Mouse (Mus musculus): ENCODE measurements around the gene Ntng2.

Ntng2 gene

GRCm38 (mm10) chr2:29249852-29250251 lies 3.0 kb downstream of the Ntng2 start:
- Histone ChIP-seq H3K36me3 (ENCODE audit: control insufficient read depth, insufficient read depth, low read length, poor library complexity, severe bottlenecking) (no peaks in the 10 kb centered on the region), H3K27me3 (ENCODE audit: control insufficient read depth, insufficient read depth, low read length, poor library complexity, severe bottlenecking) (peaks cover 2% of the 10 kb centered on the region; the same call in 1 of the 2 replicates)
- DNase-seq (ENCODE audit: low read depth, low spot score) = no peak

GRCm38 (mm10) chr2:29248551-29248950 lies 4.3 kb downstream of the Ntng2 start:
- H3K27me3 ChIP-seq (ENCODE audit: control insufficient read depth, insufficient read depth, low read length, poor library complexity, severe bottlenecking) = peaks cover 2% of the 10 kb centered on the region; the same call in 1 of the 2 replicates
- H3K36me3 ChIP-seq (ENCODE audit: control insufficient read depth, insufficient read depth, low read length, poor library complexity, severe bottlenecking) = no peaks in the 10 kb centered on the region
- no peak for DNase-seq (ENCODE audit: low read depth, low spot score)

GRCm38 (mm10) chr2:29247386-29247785 lies 5.4 kb downstream of the Ntng2 start:
- H3K36me3 ChIP-seq (ENCODE audit: control insufficient read depth, insufficient read depth, low read length, poor library complexity, severe bottlenecking) = no peaks in the 10 kb centered on the region
- H3K27me3 ChIP-seq (ENCODE audit: control insufficient read depth, insufficient read depth, low read length, poor library complexity, severe bottlenecking) = peaks cover 2% of the 10 kb centered on the region; the same call in 1 of the 2 replicates
- DNase-seq (ENCODE audit: low read depth, low spot score) = no peak

GRCm38 (mm10) chr2:29246891-29247290 lies 5.9 kb downstream of the Ntng2 start:
- Histone ChIP-seq H3K27me3 (ENCODE audit: control insufficient read depth, insufficient read depth, low read length, poor library complexity, severe bottlenecking) (peaks cover 2% of the 10 kb centered on the region; the same call in 1 of the 2 replicates), H3K36me3 (ENCODE audit: control insufficient read depth, insufficient read depth, low read length, poor library complexity, severe bottlenecking) (no peaks in the 10 kb centered on the region)
- no peak for DNase-seq (ENCODE audit: low read depth, low spot score)

GRCm38 (mm10) chr2:29246275-29246674 lies 6.5 kb downstream of the Ntng2 start:
- Histone ChIP-seq H3K27me3 (ENCODE audit: control insufficient read depth, insufficient read depth, low read length, poor library complexity, severe bottlenecking) (peaks cover 1% of the 10 kb centered on the region; the same call in 1 of the 2 replicates), H3K36me3 (ENCODE audit: control insufficient read depth, insufficient read depth, low read length, poor library complexity, severe bottlenecking) (no peaks in the 10 kb centered on the region)
- no peak for DNase-seq (ENCODE audit: low read depth, low spot score)

GRCm38 (mm10) chr2:29245341-29245779 lies 7.4 kb downstream of the Ntng2 start:
- Histone ChIP-seq H3K27me3 (ENCODE audit: control insufficient read depth, insufficient read depth, low read length, poor library complexity, severe bottlenecking) (no peaks in the 10 kb centered on the region), H3K36me3 (ENCODE audit: control insufficient read depth, insufficient read depth, low read length, poor library complexity, severe bottlenecking) (no peaks in the 10 kb centered on the region)
- DNase-seq (ENCODE audit: low read depth, low spot score) = peak; percentile 22

- no peak for DNase-seq (ENCODE audit: low read depth, low spot score)
- no peaks in the 10 kb centered on the region for H3K27me3 ChIP-seq (ENCODE audit: control insufficient read depth, insufficient read depth, low read length, poor library complexity, severe bottlenecking)
- H3K36me3 ChIP-seq (ENCODE audit: control insufficient read depth, insufficient read depth, low read length, poor library complexity, severe bottlenecking) = no peaks in the 10 kb centered on the region
Observed at GRCm38 (mm10) chr2:29239329-29239728, 13.5 kb downstream of the Ntng2 start.

GRCm38 (mm10) chr2:29237623-29238022 lies 15.2 kb downstream of the Ntng2 start:
- peak; percentile 60 for DNase-seq (ENCODE audit: low read depth, low spot score)
- Histone ChIP-seq H3K36me3 (ENCODE audit: control insufficient read depth, insufficient read depth, low read length, poor library complexity, severe bottlenecking) (no peaks in the 10 kb centered on the region), H3K27me3 (ENCODE audit: control insufficient read depth, insufficient read depth, low read length, poor library complexity, severe bottlenecking) (no peaks in the 10 kb centered on the region)

GRCm38 (mm10) chr2:29235811-29236210 lies 17.0 kb downstream of the Ntng2 start:
- no peaks in the 10 kb centered on the region for H3K36me3 ChIP-seq (ENCODE audit: control insufficient read depth, insufficient read depth, low read length, poor library complexity, severe bottlenecking)

GRCm38 (mm10) chr2:29235026-29235425 lies 17.8 kb downstream of the Ntng2 start:
- Histone ChIP-seq H3K27me3 (ENCODE audit: control insufficient read depth, insufficient read depth, low read length, poor library complexity, severe bottlenecking) (no peaks in the 10 kb centered on the region), H3K36me3 (ENCODE audit: control insufficient read depth, insufficient read depth, low read length, poor library complexity, severe bottlenecking) (no peaks in the 10 kb centered on the region)
- no peak for DNase-seq (ENCODE audit: low read depth, low spot score)

More at GRCm38 (mm10) chr2:29235811-29236210, 17.0 kb downstream of the Ntng2 start:
- no peaks in the 10 kb centered on the region for H3K27me3 ChIP-seq (ENCODE audit: control insufficient read depth, insufficient read depth, low read length, poor library complexity, severe bottlenecking)
- DNase-seq (ENCODE audit: low read depth, low spot score) = no peak

- no peaks in the 10 kb centered on the region for H3K36me3 ChIP-seq (ENCODE audit: control insufficient read depth, insufficient read depth, low read length, poor library complexity, severe bottlenecking)
- no peak for DNase-seq (ENCODE audit: low read depth, low spot score)
Observed at GRCm38 (mm10) chr2:29234002-29234401, 18.8 kb downstream of the Ntng2 start.

GRCm38 (mm10) chr2:29230191-29230835 lies 22.5 kb downstream of the Ntng2 start:
- DNase-seq (ENCODE audit: low read depth, low spot score) = no peak
- H3K36me3 ChIP-seq (ENCODE audit: control insufficient read depth, insufficient read depth, low read length, poor library complexity, severe bottlenecking) = no peaks in the 10 kb centered on the region
- no peaks in the 10 kb centered on the region for H3K27me3 ChIP-seq (ENCODE audit: control insufficient read depth, insufficient read depth, low read length, poor library complexity, severe bottlenecking)

More at GRCm38 (mm10) chr2:29234002-29234401, 18.8 kb downstream of the Ntng2 start:
- no peaks in the 10 kb centered on the region for H3K27me3 ChIP-seq (ENCODE audit: control insufficient read depth, insufficient read depth, low read length, poor library complexity, severe bottlenecking)

- Histone ChIP-seq H3K27me3 (ENCODE audit: control insufficient read depth, insufficient read depth, low read length, poor library complexity, severe bottlenecking) (no peaks in the 10 kb centered on the region; the same call in 1 of the 2 replicates), H3K36me3 (ENCODE audit: control insufficient read depth, insufficient read depth, low read length, poor library complexity, severe bottlenecking) (no peaks in the 10 kb centered on the region)
- no peak for DNase-seq (ENCODE audit: low read depth, low spot score)
Observed at GRCm38 (mm10) chr2:29226671-29227070, 26.1 kb downstream of the Ntng2 start.

GRCm38 (mm10) chr2:29223591-29224262 lies 29.1 kb downstream of the Ntng2 start:
- no peaks in the 10 kb centered on the region for H3K36me3 ChIP-seq (ENCODE audit: control insufficient read depth, insufficient read depth, low read length, poor library complexity, severe bottlenecking)
- H3K27me3 ChIP-seq (ENCODE audit: control insufficient read depth, insufficient read depth, low read length, poor library complexity, severe bottlenecking) = no peaks in the 10 kb centered on the region; the same call in 1 of the 2 replicates
- no peak for DNase-seq (ENCODE audit: low read depth, low spot score)

GRCm38 (mm10) chr2:29222302-29222701 lies 30.5 kb downstream of the Ntng2 start:
- Histone ChIP-seq H3K36me3 (ENCODE audit: control insufficient read depth, insufficient read depth, low read length, poor library complexity, severe bottlenecking) (no peaks in the 10 kb centered on the region), H3K27me3 (ENCODE audit: control insufficient read depth, insufficient read depth, low read length, poor library complexity, severe bottlenecking) (no peaks in the 10 kb centered on the region; the same call in 1 of the 2 replicates)
- no peak for DNase-seq (ENCODE audit: low read depth, low spot score)
